Mouse (Mus musculus) midbrain, embryonic 14.5 days (tissue): ENCODE results near the gene Gm525. TPM values are rescaled to one million over a fixed set of nuclear protein-coding genes. Genes with fewer than 3 reads are reported as not detected.

Experiments
- ATAC-seq: fragments of 200-750 bp; cut with Nextera tagmentation; 2 replicates; pipeline ENCODE4 v1.8.0; 2017; ENCODE audit warnings: moderate number of reproducible peaks, moderate library complexity; ENCODE audit not compliant: low FRiP score, low TSS enrichment
- DNase-seq: peaks from one replicate; pipeline ENCODE4 v3.0.0-alpha.2; 2015
- H3K27ac ChIP-seq: fragments of 300-500 bp; sonication (generic); replicated peaks from 2 replicates; pipeline ENCODE4 v1.5.1; 2014; ENCODE audit warnings: mild to moderate bottlenecking, low read depth, low read length, moderate library complexity
- H3K27me3 ChIP-seq: fragments of 300-500 bp; sonication (generic); 2 replicates; pipeline ENCODE4 v1.6.1; 2014; ENCODE audit warnings: low read length, control low read depth, mixed read lengths; ENCODE audit not compliant: control insufficient read depth, insufficient read depth
- H3K36me3 ChIP-seq: fragments of 300-500 bp; sonication (generic); 2 replicates; pipeline ENCODE4 v1.6.1; 2014; ENCODE audit warnings: low read length, control low read depth; ENCODE audit not compliant: control insufficient read depth, insufficient read depth
- H3K4me1 ChIP-seq: fragments of 300-500 bp; sonication (generic); 2 replicates; pipeline ENCODE4 v1.6.1; 2014; ENCODE audit warnings: mild to moderate bottlenecking, antibody characterized with exemption, low read length, control low read depth; ENCODE audit not compliant: control insufficient read depth, insufficient read depth
- H3K4me2 ChIP-seq: fragments of 300-500 bp; sonication (generic); 2 replicates; pipeline ENCODE4 v1.6.1; 2014; ENCODE audit warnings: mild to moderate bottlenecking, low read length, moderate library complexity
- H3K4me3 ChIP-seq: fragments of 300-500 bp; sonication (generic); replicated peaks from 2 replicates; pipeline ENCODE4 v1.5.1; 2014; ENCODE audit warnings: low read depth, low read length
- H3K9ac ChIP-seq: fragments of 300-500 bp; sonication (generic); replicated peaks from 2 replicates; pipeline ENCODE4 v1.6.1; 2014; ENCODE audit warnings: mild to moderate bottlenecking, low read length, moderate library complexity
- H3K9me3 ChIP-seq: fragments of 300-500 bp; sonication (generic); 2 replicates; pipeline ENCODE4 v1.6.1; 2016; ENCODE audit warnings: low read length, control low read depth, mixed read lengths; ENCODE audit not compliant: control insufficient read depth
- WGBS: fragments of 180-500 bp; shearing (Covaris S2); extraction: QIAGEN DNeasy Blood & Tissue Kit; methylation state at CpG from one replicate; pipeline ENCODE4 v1.1.7; 2014; 5-methylcytosine and 5-hydroxymethylcytosine counted together
- polyA plus RNA-seq: library from polyadenylated mRNA; unstranded; fragments of >200 nt; fragmentation: Nextera tagmentation; extraction: Ambion mirVana; gene quantifications from 2 replicates; pipeline ENCODE4 v1.2.1, GENCODE M21; 2014

The Gm525 gene
- polyA plus RNA-seq, 1 experiment from 2014 or later, result not detected

DNA sequence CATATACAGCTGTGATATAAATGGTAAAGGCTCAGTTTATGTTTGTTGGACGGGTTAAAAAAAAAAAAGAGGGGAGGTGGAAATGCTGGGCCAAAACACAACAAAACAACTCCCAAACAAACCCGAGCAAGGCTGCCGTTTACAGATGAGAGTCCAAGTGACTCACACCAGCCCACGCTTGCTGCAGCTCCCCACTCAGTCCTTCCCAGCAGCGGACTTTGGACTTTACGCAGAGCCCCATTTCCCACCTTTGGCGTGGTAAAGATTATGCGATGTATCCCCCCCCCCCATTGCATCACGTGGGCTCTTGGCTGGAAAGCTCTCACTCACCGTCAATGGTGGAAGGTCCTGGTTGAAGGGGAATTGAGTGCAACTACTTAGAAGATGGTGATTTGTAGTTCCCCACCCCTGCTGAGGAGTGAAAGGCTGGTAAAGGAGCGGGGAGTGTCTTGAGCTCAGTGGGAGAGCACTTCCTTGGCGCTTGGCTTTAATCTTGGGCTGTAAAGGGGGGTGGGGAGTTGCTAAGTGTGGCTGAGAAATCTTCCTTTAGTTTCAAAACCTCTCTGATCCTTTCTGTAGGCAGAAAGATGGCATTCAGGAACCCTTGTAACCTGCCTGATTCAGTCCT, 33.7 kb downstream of the Gm525 start:
- no peak overlapping the region for H3K9ac ChIP-seq
- H3K27me3 ChIP-seq, result no peaks in the 10 kb centered on the region
- WGBS, result 26% methylated on average over 12 of the region's 12 CpGs
- H3K4me3 ChIP-seq, result no peak overlapping the region
- no peaks in the 10 kb centered on the region for H3K4me1 ChIP-seq
- H3K36me3 ChIP-seq, result no peaks in the 10 kb centered on the region
- no peaks in the 10 kb centered on the region for H3K9me3 ChIP-seq
- no peak for DNase-seq
- no peak for ATAC-seq
- no peak overlapping the region for H3K27ac ChIP-seq
- H3K4me2 ChIP-seq, result no peak overlapping the region

DNA sequence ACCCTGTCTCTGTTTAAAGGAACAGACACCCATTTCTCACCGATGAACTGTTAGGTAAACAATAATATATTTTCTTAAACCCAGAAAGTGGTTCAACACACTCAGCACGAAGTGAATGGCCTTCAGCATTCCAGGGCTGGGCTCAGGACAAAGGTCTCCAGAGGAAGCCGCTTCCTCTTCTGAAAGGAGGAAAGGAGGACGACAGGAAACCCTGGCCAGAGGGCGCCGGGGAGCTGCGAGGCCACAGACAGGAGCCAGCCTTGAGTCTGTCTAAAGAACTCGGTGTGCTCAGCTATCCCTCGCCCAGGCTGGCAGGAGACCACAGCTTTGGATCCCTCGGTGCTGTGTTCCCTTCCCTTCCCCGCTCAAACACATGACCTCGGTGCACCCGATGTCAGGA, 50.8 kb downstream of the Gm525 start:
- H3K9me3 ChIP-seq, result no peaks in the 10 kb centered on the region
- DNase-seq (no peak), ATAC-seq (no peak)
- H3K4me2 ChIP-seq, result no peak overlapping the region
- H3K36me3 ChIP-seq, result no peaks in the 10 kb centered on the region
- no peaks in the 10 kb centered on the region for H3K4me1 ChIP-seq
- WGBS, result 21% methylated on average over 13 of the region's 13 CpGs
- H3K27ac ChIP-seq, result no peak overlapping the region
- H3K9ac ChIP-seq, result no peak overlapping the region
- H3K27me3 ChIP-seq, result no peaks in the 10 kb centered on the region
- no peak overlapping the region for H3K4me3 ChIP-seq

DNA sequence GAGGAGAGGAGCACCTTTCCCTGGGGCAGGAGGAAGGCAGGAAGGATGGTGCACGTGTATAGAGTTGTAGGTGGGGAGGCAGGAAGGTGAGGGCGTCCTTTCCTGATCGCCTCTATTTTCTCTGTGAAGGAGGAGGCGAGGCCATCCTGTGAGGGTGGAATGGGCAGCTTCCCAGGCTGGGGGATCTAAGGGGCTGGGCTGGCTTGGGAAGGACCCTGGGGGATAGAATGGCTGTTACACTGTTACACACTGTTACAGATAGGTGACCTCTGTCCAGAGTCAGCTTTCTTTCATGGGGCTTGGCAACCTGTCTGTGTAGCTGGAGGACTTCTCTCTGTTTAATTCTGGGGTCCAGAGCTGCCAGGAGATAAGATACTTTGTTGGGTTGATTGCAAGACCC, 57.2 kb downstream of the Gm525 start:
- ATAC-seq, result no peak
- Histone ChIP-seq H3K4me1 (no peaks in the 10 kb centered on the region), H3K9ac (no peak overlapping the region), H3K27ac (no peak overlapping the region), H3K27me3 (no peaks in the 10 kb centered on the region), H3K9me3 (no peaks in the 10 kb centered on the region), H3K36me3 (no peaks in the 10 kb centered on the region), H3K4me3 (no peak overlapping the region), H3K4me2 (no peak overlapping the region)
- 64% methylated on average over 4 of the region's 4 CpGs for WGBS
- DNase-seq, result no peak

DNA sequence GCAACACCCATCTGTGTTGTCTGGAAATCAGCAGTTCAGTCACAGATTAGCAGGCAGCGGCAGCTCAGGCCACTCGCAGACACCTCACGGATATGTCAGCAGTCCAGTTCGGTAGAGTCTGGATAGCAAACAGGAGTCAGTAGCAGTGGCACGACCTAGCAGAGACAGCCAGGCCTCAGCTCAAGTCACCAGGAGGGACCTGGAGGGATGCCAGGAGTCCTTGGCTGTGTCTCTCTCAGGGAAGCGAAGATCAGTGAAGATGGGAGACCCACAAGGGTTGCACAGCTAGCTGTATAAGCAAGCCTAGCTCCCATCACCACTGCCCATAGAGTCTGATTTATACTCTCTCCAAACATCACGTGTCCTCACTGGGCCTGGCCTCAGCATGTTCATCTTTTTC, 58.8 kb downstream of the Gm525 start:
- Histone ChIP-seq H3K4me2 (no peak overlapping the region), H3K27me3 (no peaks in the 10 kb centered on the region), H3K36me3 (no peaks in the 10 kb centered on the region), H3K9me3 (no peaks in the 10 kb centered on the region), H3K4me3 (no peak overlapping the region), H3K9ac (no peak overlapping the region), H3K4me1 (no peaks in the 10 kb centered on the region), H3K27ac (no peak overlapping the region)
- 81% methylated on average over 7 of the region's 7 CpGs for WGBS
- ATAC-seq (no peak), DNase-seq (no peak)

DNA sequence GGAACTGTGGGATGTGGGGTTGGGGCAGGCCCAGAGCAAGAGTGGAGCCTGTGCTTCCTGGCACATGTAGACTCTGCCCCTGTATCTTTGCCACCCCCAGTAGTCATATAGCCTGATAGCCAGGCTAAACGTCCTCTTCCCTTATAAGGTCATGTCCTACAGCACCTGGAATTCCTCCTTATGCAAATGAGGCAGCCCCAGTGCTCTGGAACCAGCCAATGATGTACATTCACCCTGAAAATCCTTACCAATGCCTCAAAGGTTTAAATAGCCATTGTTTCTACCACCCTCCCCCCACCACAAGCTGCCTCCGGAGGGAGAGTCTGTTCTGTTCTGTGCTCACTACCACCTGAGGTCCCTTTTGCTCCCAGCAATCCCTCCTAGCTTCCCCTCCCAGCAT, 60.6 kb downstream of the Gm525 start:
- no peaks in the 10 kb centered on the region for H3K4me1 ChIP-seq
- H3K27me3 ChIP-seq, result no peaks in the 10 kb centered on the region
- no peaks in the 10 kb centered on the region for H3K9me3 ChIP-seq
- no peak overlapping the region for H3K27ac ChIP-seq
- 44% methylated on average over 2 of the region's 2 CpGs for WGBS
- no peaks in the 10 kb centered on the region for H3K36me3 ChIP-seq
- no peak overlapping the region for H3K9ac ChIP-seq
- ATAC-seq, result no peak
- no peak for DNase-seq
- H3K4me3 ChIP-seq, result no peak overlapping the region
- H3K4me2 ChIP-seq, result no peak overlapping the region

DNA sequence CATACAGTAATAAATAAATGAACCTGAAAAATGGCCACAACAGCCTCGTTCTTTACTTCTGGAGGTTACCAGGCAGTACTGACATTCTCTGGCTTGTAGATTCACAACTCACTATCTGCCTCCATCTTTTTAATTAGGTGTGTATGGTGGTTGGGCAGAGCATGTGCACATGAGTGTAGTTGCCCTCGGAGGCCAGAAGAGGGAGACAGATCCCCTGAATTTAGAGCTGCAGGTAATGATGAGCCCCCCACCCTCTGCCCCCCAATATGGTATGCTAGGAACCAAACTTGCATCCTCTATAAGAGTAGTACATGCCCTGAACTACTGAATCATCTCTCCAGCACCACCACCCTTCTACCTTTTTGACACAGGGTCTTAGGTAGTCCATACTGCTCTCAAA, 64.3 kb downstream of the Gm525 start:
- H3K4me1 ChIP-seq, result no peaks in the 10 kb centered on the region
- no peaks in the 10 kb centered on the region for H3K9me3 ChIP-seq
- H3K36me3 ChIP-seq, result no peaks in the 10 kb centered on the region
- no peak overlapping the region for H3K4me2 ChIP-seq
- no peak overlapping the region for H3K9ac ChIP-seq
- H3K27ac ChIP-seq, result no peak overlapping the region
- no peaks in the 10 kb centered on the region for H3K27me3 ChIP-seq
- no peak for DNase-seq
- 99% methylated on average over 2 of the region's 2 CpGs for WGBS
- H3K4me3 ChIP-seq, result no peak overlapping the region
- ATAC-seq, result no peak

Other genes starting within 250 kb of the Gm525 start
- gene Akap1, start 209.3 kb upstream of the Gm525 start, polyA plus RNA-seq, result 28.7 and 29.0 TPM in 2 replicates
- gene Scpep1, start 118.4 kb upstream of the Gm525 start, polyA plus RNA-seq, result 19.9 and 26.8 TPM in 2 replicates
- not detected in 2 replicates for gene Elobl, start 106.9 kb upstream of the Gm525 start, polyA plus RNA-seq
- gene Coil, start 103.6 kb upstream of the Gm525 start, polyA plus RNA-seq, result 19.2 and 21.8 TPM in 2 replicates
- gene Trim25, start 74.5 kb upstream of the Gm525 start, polyA plus RNA-seq, result 2.0 and 3.9 TPM in 2 replicates
- gene Dgke, start 7.0 kb upstream of the Gm525 start, polyA plus RNA-seq, result 15.3 and 16.2 TPM in 2 replicates
- gene Nog, start 228.5 kb downstream of the Gm525 start, polyA plus RNA-seq, result 4.3 and 5.2 TPM in 2 replicates